Mouse (Mus musculus) myocyte (in vitro differentiated cells): ENCODE data around the gene Nubpl.

ENCODE experiments used
- E2F4 ChIP-seq: IDR thresholded peaks from one replicate; pipeline ENCODE4 v1.6.1; 2011; ENCODE audit warnings: mild to moderate bottlenecking, control low read depth, moderate library complexity; ENCODE audit not compliant: insufficient read depth
- MAX ChIP-seq: IDR thresholded peaks from one replicate; pipeline ENCODE4 v1.6.1; 2011; ENCODE audit warnings: low read depth, mild to moderate bottlenecking, control low read depth
- MYOG ChIP-seq, 3 experiments: IDR thresholded peaks; one replicate each; pipeline ENCODE4 v1.6.1; 2011; ENCODE audit warnings: control low read depth in 2 of 3, low read depth in 2 of 3, mild to moderate bottlenecking in 2 of 3; ENCODE audit not compliant: insufficient read length in 2 of 3, control insufficient read depth in 1 of 3, insufficient read depth in 1 of 3
- POLR2A ChIP-seq: IDR thresholded peaks from one replicate; pipeline ENCODE4 v1.6.1; 2011; ENCODE audit warnings: low read depth, mild to moderate bottlenecking, control low read depth, moderate library complexity; ENCODE audit not compliant: insufficient read length
- POLR2AphosphoS2 ChIP-seq: IDR thresholded peaks from one replicate; pipeline ENCODE4 v1.6.1; 2011; ENCODE audit warnings: low read depth, control low read depth; ENCODE audit not compliant: insufficient read length
- REST ChIP-seq: IDR thresholded peaks from one replicate; pipeline ENCODE4 v1.6.1; 2011; ENCODE audit warnings: mild to moderate bottlenecking, control low read depth, moderate library complexity; ENCODE audit not compliant: insufficient read depth, insufficient read length
- TCF12 ChIP-seq: IDR thresholded peaks from one replicate; pipeline ENCODE4 v1.6.1; 2011; ENCODE audit warnings: mild to moderate bottlenecking, control low read depth; ENCODE audit not compliant: poor library complexity, insufficient read depth, severe bottlenecking
- TCF3 ChIP-seq: IDR thresholded peaks from one replicate; pipeline ENCODE4 v1.6.1; 2011; ENCODE audit warnings: low read depth, control low read depth; ENCODE audit not compliant: insufficient read length
- USF1 ChIP-seq: IDR thresholded peaks from one replicate; pipeline ENCODE4 v1.6.1; 2011; ENCODE audit warnings: low read depth, mild to moderate bottlenecking, control low read depth, moderate library complexity

- TF ChIP-seq E2F4 (no peak), POLR2A (no peak), TCF3 (no peak), TCF12 (no peak), POLR2AphosphoS2 (no peak), REST (no peak), MYOG (IDR thresholded peaks at IDR 0.05; ENCODE audit: control insufficient read depth in 1 of 3, insufficient read depth in 1 of 3, insufficient read length in 2 of 3, low read depth in 2 of 3) (no peak), MAX (no peak), USF1 (no peak)
Measured at GRCm38 (mm10) chr12:52281232-52281631, 183.7 kb downstream of the Nubpl start.
